Mouse (Mus musculus) layer of hippocampus, adult 11-12 months (tissue): ENCODE measurements around the gene Gm9573.

Source experiments
- DNase-seq: peaks from one replicate; pipeline ENCODE4 v3.0.0; 2022; ENCODE audit warnings: low spot score

The Gm9573 gene

DNA sequence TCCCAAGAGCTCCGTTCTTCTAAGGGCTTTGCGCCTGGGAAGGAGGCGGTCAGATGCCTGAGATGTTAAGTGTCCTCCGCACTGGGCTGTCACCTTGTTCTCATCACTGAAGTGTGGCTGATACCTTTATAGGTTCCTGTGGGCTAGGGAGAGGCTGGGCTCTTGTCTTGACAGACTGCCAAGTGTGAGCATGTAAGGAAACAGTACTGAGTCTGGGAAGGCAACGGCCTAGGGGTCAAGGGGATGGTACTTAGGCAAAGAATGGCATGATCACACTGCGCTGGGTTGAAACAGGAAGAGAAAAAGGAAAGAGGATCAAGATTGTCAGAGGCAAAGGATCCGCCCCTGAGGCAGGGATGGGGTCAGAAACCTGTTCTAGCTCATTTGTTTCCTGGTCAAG lies at the start of gene Gm9573:
Gene Gm9573, minus strand, starts transcription at position 101 of the 400 bp plus-strand sequence.
- no peak for DNase-seq

DNA sequence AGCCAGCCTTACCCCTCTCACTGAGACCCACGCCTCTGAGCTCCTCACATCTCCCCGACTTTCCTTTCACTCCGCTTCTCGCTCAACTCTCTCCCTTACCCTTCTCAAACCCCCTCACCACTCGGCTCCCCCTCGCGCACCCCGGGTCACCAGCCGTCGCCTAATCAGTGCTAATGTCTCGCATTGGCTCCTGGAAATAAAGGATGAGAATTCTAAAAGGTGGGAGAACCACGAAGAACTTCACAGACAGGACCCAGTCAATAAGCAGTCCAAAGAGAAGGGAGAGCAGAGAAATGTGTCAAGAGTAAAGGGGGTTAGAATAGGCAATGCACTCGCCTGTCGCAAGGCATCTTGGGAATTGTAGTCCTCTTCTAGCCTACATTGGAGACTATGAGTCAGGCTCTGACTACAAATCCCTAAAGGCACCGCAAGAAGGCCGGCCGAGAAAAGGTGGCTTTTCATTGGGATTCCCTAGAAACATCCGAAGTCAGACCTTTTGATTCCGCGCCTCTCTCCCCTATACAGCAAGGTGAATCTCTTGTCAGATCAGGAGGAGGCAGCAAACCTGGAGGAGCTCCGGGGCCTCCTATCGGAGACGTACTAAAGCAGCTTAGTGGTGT lies 47.1 kb upstream of the Gm9573 start, which contains the start of gene Gtf2h4:
Gene Gtf2h4, minus strand, starts transcription at position 324 of the 620 bp plus-strand sequence.
- DNase-seq: peak; percentile 96

DNA sequence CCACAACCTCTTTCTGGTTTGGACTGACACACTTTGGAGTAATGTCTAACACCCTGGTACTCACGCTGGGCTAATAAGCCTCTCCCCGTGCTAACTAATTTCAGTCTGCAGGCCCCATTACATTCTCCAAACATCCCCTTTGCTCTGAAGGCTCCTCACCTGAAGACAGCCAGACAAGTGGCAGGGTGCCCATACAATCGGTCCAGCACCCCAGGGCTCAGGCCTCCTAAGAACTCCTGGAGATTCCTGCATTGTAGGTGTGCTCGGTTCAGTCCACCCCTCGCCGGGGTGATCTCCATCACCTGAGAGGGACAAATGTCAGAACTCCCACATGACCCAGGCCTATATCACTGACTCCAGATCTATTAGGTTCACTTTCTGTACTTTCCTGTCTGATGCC lies 46.1 kb upstream of the Gm9573 start:
- no peak for DNase-seq

DNA sequence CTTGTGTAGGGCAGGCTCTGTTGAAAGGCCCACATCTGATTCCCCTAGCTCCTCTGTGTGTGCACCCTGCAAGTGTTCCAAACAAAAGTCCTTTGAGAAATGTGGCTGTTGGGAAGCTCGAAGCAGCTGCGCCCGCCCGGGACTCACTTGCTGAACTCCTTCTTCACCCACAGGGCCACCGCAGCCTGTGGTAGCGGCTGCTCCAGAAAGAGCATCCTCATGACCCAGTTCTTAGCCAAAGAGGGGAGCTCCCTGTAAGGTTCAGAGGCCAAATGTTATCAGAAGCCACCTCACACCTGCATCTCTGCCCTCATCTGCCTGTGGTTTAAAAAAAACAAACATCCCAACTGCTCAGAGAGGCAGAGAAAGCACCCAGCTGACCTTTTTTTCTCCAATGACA lies 45.4 kb upstream of the Gm9573 start:
- DNase-seq: no peak

DNA sequence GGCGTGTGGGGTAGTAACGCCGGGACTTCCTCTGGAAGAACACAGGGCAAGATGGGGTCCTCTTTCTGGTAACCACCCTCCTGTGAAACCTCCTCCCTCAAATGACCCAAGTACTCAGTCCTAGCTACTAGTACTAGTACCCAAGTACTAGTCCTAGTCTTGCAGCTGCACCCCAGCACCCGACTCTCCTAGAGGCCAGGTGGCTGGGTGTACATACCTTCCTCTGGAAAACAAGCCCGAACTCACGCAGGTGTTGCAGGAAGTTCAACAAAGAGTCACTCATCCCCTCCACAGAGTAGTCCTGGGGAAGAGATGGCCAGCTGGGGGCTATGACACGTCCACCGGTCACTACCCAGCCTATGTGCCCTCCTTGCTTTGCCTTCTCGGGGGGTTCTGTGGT lies 43.3 kb upstream of the Gm9573 start:
- no peak for DNase-seq

DNA sequence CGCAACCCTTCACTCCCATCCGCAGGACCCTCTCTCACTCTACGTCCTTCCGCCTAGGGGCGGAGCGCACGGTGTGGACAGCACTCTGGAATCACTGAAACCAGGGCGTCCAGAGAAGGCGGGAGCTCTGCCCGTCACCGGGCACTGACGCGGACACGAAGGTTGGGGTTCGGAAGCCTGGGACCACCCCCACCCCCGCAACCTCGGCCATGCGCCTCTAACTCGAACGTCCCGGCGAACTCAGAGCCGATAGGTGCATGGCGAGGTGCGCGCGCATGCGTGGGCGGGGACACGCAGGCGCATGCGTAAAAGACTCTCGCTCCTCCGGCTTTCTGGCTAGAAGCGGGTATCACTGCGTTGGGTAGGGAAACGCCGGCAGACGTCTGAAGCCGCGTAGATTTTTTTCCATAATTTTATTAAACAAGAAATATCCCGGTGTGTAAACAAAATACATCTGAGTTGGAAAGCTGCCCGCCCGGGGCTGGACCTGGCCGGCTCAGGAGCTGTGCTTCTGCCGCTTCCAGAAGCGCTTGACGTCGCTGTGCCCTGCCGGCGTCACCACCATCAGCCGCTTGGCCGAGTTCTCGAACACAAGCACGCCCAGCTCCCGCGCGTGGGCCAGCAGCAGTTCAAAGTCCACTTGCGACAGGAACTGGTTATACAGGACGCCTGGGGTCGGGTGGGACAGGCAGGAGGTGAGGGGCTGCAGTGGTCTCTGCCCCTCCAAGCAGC lies 41.1 kb upstream of the Gm9573 start, which contains the start of gene Vars2:
Gene Vars2, minus strand, starts transcription at position 259 of the 732 bp plus-strand sequence.
- peak; percentile 98 for DNase-seq

DNA sequence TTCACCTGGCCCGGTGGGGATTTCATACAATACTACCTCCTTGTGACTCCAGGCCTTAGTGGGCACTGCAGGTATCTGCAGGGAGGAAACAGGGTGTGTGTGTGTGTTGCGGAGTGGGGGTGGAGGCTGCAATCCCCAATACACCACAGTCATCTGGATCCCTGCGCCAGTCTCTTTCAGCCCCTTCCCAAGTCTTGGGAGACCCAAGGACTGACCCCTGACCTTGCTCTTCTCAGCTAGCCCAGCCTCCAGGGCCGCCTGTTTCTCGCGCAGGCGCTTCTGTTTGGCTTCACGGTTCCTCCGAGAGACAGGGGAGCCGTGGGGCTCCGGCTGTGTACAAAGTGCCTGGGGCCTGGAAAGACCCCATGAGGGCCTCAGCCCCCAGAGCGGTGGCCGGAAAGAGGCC lies 40.4 kb upstream of the Gm9573 start:
- no peak for DNase-seq

DNA sequence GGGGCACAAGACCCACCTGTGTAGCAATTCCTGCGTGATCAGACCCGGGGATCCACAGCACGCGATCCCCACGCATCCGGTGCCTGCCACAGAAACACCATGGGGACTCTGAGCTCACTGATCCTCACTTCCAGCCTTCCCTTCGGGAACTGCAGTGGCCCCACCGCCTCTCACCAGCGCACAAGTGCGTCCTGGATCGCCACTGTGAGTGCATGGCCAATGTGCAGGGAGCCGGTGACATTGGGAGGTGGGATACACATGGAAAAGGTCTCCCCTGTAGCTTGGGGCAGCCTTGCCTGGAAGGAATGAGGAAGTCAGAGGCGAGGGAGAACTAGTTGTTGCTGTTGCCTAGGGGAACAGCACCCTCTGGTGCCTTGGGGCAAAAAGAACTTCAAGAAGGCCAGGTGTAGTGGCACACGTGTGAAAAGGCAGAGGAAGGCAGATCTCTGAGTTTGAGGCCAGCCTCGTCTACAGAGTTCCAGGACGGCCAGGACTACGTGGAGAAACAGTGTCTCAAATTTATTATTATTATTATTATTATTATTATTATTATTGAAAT lies 39.6 kb upstream of the Gm9573 start:
- DNase-seq: no peak

DNA sequence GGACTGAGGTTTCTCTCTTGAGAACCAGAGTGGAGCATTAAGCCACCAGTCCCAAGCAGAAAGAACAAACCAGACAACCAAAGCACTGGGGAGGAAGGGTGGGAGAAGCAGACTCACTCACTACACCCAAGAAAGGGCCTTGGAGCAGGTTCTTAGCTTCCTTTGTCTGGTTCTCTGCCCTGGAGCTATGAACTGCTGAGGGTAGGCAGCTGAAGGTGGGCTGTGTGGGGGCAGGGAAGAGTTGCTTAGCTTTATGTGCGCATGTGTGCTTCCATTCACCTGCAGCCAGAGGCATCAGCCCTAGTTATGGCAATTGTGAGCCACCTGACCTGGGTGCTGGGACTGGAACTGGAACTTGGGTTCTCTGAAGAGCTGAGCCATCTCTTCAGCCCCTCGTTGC lies 26.6 kb upstream of the Gm9573 start:
- no peak for DNase-seq

DNA sequence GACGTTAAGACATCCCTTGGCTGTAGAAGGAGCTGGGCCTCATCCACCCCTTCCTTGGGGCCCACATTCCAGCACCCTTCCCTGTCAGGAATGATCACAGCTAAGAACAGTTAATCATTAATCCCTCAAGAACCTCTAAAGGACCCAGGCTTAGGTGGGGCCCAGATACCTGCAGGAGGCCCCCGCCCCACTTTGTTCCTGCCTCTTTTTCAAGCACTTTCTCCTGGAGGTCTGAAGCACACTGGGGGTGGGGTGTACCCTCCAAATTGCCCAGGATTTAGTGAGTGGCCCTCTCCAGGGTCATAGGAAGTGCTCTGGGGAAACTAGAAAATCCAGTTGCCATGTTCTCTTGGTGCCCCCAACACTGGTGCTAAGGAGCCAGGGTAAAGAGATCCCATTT lies 23.0 kb upstream of the Gm9573 start:
- DNase-seq: no peak

DNA sequence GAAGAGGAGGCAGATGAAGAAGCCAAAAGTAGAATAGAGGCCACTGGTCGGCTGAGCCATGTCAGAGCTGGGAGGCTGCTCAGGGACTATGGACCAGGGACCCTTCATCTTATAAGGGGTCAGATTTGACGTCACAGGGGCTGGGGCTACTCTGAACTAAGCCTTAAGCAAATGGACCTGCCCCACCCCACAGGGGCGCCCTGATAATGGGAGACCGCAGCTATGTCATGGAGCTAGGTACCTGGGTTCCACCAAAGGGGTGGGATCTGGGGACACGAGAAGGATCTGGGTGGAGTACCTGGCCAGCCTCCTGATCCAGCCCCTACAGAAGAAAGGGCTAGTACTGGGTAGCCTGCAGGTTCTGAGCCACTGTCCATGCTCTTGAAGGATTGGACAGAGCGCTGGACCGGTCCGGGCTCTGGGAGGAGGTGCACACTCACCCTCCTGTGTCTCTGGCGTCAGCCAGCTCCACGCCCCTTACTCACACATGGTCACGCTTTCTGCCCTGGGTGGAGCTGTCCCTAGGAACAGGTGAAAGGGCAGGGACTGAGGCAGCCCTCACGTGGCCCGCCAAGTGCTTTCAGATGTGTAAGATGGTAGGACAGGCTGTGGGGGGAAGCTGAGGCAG lies 17.3 kb upstream of the Gm9573 start, which contains the start of gene Mucl3:
Gene Mucl3, minus strand, starts transcription at position 87 of the 628 bp plus-strand sequence.
- DNase-seq: no peak

DNA sequence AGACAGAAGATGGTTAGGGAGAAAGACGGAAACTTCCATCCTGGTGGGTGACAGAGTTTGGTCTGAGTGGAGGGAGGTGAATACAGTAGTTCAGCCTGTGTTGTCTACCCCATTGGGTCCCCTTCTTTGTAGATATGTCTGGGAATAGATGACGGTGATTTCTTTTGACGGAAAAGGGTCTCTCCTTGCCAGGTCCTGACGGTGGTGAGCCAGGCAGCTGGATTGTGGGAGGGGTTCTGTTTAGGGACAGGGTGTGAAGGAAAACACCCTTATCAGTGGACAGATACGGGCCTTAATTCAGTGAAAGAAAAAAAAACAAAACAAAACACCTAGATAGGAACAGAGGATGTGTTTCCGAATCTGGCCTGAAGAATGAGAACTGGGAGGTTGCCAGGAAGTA lies 12.9 kb upstream of the Gm9573 start:
- no peak for DNase-seq

DNA sequence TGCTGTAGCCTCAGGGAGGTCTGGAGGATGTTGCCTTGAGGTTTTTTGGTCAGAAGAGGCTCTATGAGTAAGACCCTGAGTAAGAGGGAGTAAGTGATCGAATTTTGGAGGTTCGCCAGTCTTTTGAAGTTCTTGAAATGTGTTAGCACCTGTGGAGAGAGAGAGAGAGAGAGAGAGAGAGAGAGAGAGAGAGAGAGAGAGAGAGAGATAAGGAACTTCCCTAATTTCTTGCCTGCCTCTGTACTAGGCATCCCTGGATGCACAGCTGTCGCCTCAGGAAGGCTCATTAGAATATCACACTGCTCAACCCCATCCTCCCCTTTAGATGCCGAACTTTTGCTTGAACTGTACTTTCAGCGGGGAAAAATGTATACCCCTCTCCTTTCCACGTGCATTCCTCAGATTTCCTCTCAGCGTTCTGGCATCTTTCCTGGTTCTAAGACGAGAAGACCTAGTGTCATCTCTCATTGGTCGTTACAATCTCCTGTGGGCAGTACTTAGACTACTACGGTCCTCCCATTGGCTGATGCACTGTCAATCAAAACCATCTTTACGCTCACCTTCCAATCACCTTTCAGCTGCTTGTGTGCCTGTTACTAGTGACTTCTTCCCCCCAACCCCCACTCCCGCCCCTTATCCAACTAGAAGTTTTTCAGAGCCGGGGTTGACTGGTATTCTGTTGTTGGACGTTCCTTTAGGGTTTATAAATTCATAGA lies 12.2 kb upstream of the Gm9573 start:
- DNase-seq: peak; percentile 61

DNA sequence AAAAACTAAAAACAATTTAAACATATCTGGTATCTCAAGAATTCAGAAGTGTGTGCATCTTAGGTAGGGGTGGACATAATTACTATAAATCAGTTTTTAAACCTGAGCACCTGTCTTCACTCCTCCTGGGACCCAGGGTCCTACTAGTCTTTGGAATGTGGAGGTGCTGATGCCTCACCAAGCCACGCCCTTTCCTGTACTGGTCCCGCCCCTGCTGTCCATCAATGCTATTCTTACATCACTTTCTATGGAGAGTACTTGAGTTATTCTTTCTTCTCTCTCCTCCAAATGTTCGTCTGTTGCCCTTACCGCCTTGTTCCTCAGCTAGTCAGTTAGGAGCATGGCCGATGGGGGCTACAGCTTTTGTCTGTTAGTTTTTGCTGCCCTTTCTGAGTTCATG lies 9.9 kb upstream of the Gm9573 start:
- DNase-seq: peak; percentile 36

DNA sequence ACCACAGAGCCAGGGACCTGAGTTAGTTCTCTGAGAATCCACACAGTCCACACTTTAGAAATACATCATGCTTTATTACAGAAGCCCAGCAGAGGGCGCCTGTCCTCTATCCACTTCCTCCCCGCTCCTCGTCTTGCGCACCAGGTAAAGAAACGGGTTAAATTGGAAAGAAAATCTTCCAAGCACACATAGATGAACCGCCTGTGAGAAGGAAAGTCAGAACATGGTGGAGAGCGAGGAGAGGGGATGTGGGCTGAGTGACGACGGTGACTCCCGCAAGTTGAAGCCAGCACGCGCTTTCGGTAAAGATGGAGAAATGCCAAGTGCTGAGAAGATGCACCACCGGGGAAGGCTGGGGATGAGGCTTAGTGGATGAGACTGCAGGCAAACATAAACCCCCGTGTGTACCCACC lies 9.3 kb upstream of the Gm9573 start:
- peak; percentile 86 for DNase-seq

DNA sequence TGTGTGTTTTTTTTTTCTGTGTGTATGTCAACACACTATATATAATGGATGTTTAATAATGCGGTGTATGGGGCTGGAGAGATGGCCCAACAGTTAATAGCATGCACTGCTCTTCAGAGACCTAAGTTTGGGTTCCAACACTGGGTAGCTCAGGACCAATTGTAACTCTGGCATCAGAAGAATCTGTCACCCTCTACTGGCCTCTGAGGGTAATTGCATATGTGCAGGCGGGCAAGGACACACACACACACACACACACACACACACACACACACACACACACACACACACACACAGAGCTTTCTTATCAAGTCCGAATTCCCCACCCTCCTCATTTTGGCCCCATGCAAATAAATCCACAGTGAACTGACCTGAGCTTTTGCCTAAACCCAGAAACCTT lies 8.8 kb upstream of the Gm9573 start:
- DNase-seq: no peak

DNA sequence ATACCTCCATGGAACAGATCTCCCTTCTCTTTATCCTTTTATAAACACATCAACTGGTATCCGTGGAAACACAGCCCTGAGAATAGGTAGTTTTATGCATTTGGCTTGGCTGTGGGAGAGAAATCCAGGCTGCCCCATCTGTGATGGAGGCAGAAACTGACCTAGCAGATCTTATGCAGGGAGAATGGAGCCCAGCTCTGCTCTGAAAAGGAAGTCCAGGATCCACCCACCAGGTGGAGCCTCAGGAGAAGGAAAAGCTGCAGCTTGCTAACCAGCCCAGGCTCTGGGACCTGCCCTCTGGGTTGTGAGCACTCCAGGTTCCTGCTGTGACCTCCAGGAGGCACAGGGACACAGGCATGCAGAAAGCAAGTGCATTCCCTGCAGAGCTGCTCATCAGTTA lies 7.6 kb upstream of the Gm9573 start:
- DNase-seq: peak; percentile 46

DNA sequence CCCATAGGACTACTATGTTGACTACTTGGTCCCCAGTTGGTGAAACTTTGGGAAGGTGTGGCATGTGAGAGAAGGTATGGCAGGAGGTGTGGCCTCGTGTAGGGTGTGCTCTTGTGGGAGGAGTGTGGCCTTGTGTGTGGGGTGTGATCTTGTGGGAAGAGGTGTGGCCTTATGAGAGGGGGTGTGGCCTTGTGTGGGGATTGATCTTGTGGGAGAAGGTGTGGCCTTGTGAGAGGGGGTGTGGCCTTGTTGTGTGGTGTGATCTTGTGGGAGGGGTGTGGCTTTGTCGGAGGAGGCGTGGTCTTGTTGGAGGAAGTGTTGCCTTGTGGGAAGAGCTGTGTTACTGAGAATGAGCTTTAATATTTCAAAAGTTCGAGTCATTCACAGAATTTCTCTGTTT lies 9.3 kb downstream of the Gm9573 start:
- no peak for DNase-seq

DNA sequence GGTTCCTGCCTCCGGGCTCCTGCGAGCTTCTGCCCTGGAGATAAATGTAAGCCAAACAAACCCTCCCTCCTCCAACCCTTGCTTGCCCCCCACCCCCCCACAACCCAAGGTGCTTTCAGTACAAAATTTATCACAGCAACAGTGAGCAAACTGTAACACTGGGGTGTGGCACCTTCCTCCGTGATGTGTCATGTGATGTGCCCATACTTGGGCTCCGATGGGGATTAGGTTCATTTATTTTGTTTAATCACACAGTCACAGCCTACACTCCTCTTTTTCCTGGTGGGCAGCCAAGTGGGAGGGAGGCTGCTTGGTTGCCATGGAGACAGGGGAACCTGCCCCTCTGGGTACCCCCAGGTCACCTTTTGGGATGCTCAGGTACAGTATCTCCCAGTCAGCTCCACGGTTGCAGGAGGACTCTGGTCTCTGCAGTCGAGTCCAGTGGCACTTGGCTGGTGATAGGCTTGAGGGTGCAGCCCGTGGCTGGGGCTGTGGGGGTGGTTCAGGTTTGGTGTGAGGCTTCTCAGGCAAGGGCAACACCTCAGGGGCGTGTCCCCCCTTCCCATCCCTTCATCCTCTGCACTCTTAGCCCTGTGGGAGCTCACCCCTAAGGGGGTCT lies 24.6 kb downstream of the Gm9573 start:
- no peak for DNase-seq

DNA sequence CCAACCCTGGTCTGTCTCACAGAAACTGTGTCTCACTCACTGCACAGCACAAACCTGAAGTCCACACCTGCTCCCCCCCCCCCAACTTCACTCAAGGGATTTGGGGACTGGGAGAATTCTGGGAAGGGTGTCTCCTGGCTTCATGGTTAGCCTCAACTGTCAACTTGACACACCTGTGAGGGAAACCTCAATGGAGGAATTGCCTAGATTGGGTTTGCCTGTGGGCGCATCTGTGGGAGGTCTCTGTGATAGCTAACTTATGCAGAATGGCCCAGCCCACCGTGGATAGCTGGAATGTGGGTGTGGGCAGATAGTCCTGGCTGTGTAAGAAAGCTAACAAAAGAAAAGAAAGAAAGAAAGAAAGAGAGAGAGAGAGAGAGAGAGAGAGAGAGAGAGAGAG lies 25.2 kb downstream of the Gm9573 start, which contains the start of gene Sfta2:
Gene Sfta2, plus strand, starts transcription at position 301 of the 400 bp plus-strand sequence.
- no peak for DNase-seq

DNA sequence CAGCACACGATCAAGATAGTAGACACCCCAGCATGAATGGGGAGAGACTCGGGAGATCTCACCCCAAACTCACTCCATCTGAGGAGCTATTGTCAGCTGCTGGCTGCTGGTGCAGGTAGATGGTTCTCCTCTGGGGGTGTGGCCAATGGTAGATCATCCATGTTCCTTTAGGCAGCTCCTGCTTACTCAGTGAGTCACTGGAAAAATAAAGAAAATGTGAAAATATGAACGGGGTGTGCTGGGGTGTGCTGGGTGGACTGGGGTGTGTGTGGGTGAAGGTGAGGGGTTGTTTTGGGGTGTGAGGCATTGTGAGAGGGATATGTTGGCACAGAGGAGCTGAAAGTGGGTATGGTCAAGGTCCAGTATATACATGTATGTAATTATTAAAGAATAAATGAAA lies 29.0 kb downstream of the Gm9573 start:
- no peak for DNase-seq

DNA sequence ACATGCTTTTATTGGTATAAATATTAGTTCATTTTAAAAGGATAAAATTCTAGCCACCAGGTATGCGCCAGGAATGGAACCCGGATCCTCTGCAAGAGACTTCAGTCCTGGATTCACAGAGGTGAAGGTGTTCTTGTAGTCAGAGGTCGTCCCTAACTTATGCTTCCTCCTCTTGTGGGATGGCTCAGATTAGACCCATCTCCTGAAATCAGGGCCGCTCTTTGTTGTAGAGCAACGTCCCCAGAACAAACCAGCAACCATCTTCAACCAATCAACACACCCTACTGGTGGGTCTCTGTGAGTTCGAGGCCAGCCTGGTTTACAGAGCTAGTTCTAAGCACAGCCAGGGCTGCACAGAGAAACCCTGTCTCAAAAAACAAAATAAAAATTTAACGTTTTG lies 32.0 kb downstream of the Gm9573 start:
- DNase-seq: no peak
